ENCODE assay signal across 29 mouse cellular contexts in genomic region chr9:110294786-110295185, GRCm38 (mm10). TPM values are rescaled to one million over a fixed set of nuclear protein-coding genes. Genes with fewer than 3 reads are reported as not detected.
DNase-seq lines count a peak whose midpoint lies in the region; ATAC-seq and TF ChIP-seq lines count a peak whose summit lies in the region.
"Had no signal": no experiment of that assay in that cellular context is flagged by ENCODE, and none has a peak within 500 bp of the region (broad histone marks: within the 10 kb centered on the region; RNA-seq: fewer than 3 reads in every experiment).

No protein-coding gene starts in this region.

- no peak overlapping the region for H3K4me3 ChIP-seq in ES-E14 (ENCODE audit: insufficient read depth in 1 of 2, low read depth in 1 of 2, low read length in 2 of 2, poor library complexity in 1 of 2, severe bottlenecking in 1 of 2)
- no peak overlapping the region for H3K4me3 ChIP-seq in intestine, embryonic 16.5 days (ENCODE audit: low read length)
- H3K4me3 ChIP-seq: forebrain, embryonic 10.5 days; gastrocnemius, adult 2 months; heart, embryonic 12.5 days; heart, embryonic 15.5 days had no signal

- H3K4me2 ChIP-seq in intestine, embryonic 16.5 days (ENCODE audit: low read depth, low read length), result no peak overlapping the region
- H3K4me2 ChIP-seq: heart, embryonic 12.5 days; heart, embryonic 15.5 days; hindbrain, embryonic 14.5 days had no signal

- DNase-seq in heart, adult 11 months, result peak; percentile 82
- no peak for DNase-seq in heart, postnatal 36 days
- DNase-seq in 416B (ENCODE audit: low read depth) (peak; percentile 12), ES-E14 (ENCODE audit: low read depth, low spot score) (peak; percentile 39)
- DNase-seq in induced T-regulatory cell, adult 2 months (ENCODE audit: low read depth), result peak; percentile 27
- DNase-seq in left cerebral cortex, adult 8-10 months (ENCODE audit: low spot score in 2 of 2), result no peak
- DNase-seq in ovary, postnatal 14 days (ENCODE audit: low spot score), result no peak
- DNase-seq: adrenal gland, adult 8-10 months; adrenal gland, postnatal 25 days; cerebellum, adult 11-12 months; cerebellum, adult 9-10 months; cerebellum, postnatal 14 days; forebrain, postnatal 0 days; gastrocnemius, adult 2 months; gastrocnemius, postnatal 14 days; heart, adult 18-20 months; heart, postnatal 10 days; heart, postnatal 4 days had no signal

- H3K4me1 ChIP-seq in ES-E14 (ENCODE audit: control insufficient read depth in 2 of 2, insufficient read depth in 2 of 2, low read length in 2 of 2, poor library complexity in 1 of 2), result peaks cover 0 to 2% of the 10 kb centered on the region in 2 experiments; a peak in 1 of 4 replicates
- no peaks in the 10 kb centered on the region for H3K4me1 ChIP-seq in intestine, embryonic 16.5 days (ENCODE audit: control insufficient read depth, insufficient read depth, low read length)
- H3K4me1 ChIP-seq: heart, embryonic 15.5 days had no signal

- H3K9ac ChIP-seq in ES-E14 (ENCODE audit: insufficient read depth, low read depth, low read length, poor library complexity, severe bottlenecking), result no peak overlapping the region
- H3K9ac ChIP-seq in intestine, embryonic 16.5 days (ENCODE audit: low read depth, low read length), result no peak overlapping the region
- H3K9ac ChIP-seq: forebrain, postnatal 0 days; heart, embryonic 12.5 days; heart, embryonic 15.5 days; hindbrain, embryonic 14.5 days had no signal

- H3K36me3 ChIP-seq in ES-E14 (ENCODE audit: control insufficient read depth, insufficient read depth, low read length, poor library complexity, severe bottlenecking), result no peaks in the 10 kb centered on the region
- H3K36me3 ChIP-seq in intestine, embryonic 16.5 days (ENCODE audit: control insufficient read depth, insufficient read depth, low read length), result no peaks in the 10 kb centered on the region
- H3K36me3 ChIP-seq: forebrain, embryonic 10.5 days; G1E; heart, embryonic 12.5 days; heart, embryonic 15.5 days had no signal

- no peaks in the 10 kb centered on the region for H3K9me3 ChIP-seq in ES-E14 (ENCODE audit: control insufficient read depth, insufficient read depth, low read depth, low read length)
- no peaks in the 10 kb centered on the region for H3K9me3 ChIP-seq in intestine, embryonic 16.5 days (ENCODE audit: control insufficient read depth, low read length)
- H3K9me3 ChIP-seq: forebrain, embryonic 10.5 days; G1E; heart, embryonic 12.5 days; heart, embryonic 15.5 days had no signal

- intact Hi-C loops in heart, postnatal 36 days (cut with DNase I), result loop anchor here (10.0 kb wide), 1 partner anchor 190 kb away; no protein-coding TSS in a partner anchor

- H3K27ac ChIP-seq in ES-E14 (ENCODE audit: insufficient read depth, low read depth, low read length, poor library complexity, severe bottlenecking), result no peak overlapping the region
- no peak overlapping the region for H3K27ac ChIP-seq in intestine, embryonic 16.5 days (ENCODE audit: low read length)
- H3K27ac ChIP-seq: forebrain, embryonic 10.5 days; gastrocnemius, adult 2 months; heart, embryonic 15.5 days; hindbrain, embryonic 14.5 days had no signal

- H3K27me3 ChIP-seq in intestine, embryonic 16.5 days (replicated peaks; ENCODE audit: control insufficient read depth, insufficient read depth, low read length), result no peaks in the 10 kb centered on the region
- H3K27me3 ChIP-seq: heart, embryonic 12.5 days; heart, embryonic 15.5 days; Patski had no signal

- in situ Hi-C loops in ES-E14 (cut with MboI; ENCODE audit: low sequenced_read_pairs in 2 of 2, unreplicated experiment in 2 of 2), result loop anchor here in 1 of 2 experiments (10.0 kb wide), 1 partner anchor 140 kb away; no protein-coding TSS in a partner anchor

- ATAC-seq in intestine, embryonic 16.5 days, result no peak
- ATAC-seq: activated CD4-positive, CD25-positive, alpha-beta regulatory T cell, adult 4 months; CD4-positive, CD25-positive, alpha-beta regulatory T cell, adult 4 months; forebrain, embryonic 14.5 days; forebrain, postnatal 0 days; hindbrain, postnatal 0 days; Patski had no signal

- 42% methylated on average over 3 of the region's 3 CpGs for WGBS in intestine, embryonic 16.5 days

TF ChIP-seq in ES-E14, 5 proteins besides CTCF, POLR2A, EP300 and RAD21:
- TF ChIP-seq ZNF384 (IDR thresholded peaks at IDR 0.05; ENCODE audit: low read depth, low read length) (no peak), CHD2 (IDR thresholded peaks at IDR 0.05; ENCODE audit: low read depth, low read length) (no peak), MAFK (IDR thresholded peaks at IDR 0.05; ENCODE audit: insufficient read depth, low read depth, low read length) (no peak), ZC3H11A (IDR thresholded peaks at IDR 0.05; ENCODE audit: borderline replicate concordance, low read depth, low read length) (no peak), HCFC1 (IDR thresholded peaks at IDR 0.05; ENCODE audit: borderline replicate concordance, insufficient read depth, low read length) (no peak)

RNA-seq across cellular contexts. Expression of gene Elp6, which starts 10.2 kb away (rescaled TPM):
- 1 to 10 TPM; 2.6 to 3.2 TPM for total RNA-seq in heart, postnatal 36 days (2021)
- total RNA-seq in ES-E14 (2012; rRNA removed), result 24.5 and 28.3 TPM in 2 replicates
- total RNA-seq in left cerebral cortex, adult 8-10 months (2022), result 10 to 100 TPM; 11.6 to 16.4 (median 14.1) TPM
- 19.9 and 20.5 TPM in 2 replicates for polyA plus RNA-seq in intestine, embryonic 16.5 days (2015; fragmentation: Nextera tagmentation; extraction: Ambion mirVana)

RNA-seq across cellular contexts. Expression of gene Scap, which starts 38.3 kb away (rescaled TPM):
- total RNA-seq in heart, postnatal 36 days (2021), result 10 to 100 TPM; 29.6 to 32.0 TPM
- 67.7 and 90.1 TPM in 2 replicates for total RNA-seq in ES-E14 (2012; rRNA removed)
- 100 to 1,000 TPM in 2 of 4 experiments, 10 to 100 TPM in 2; 93.7 to 105 (median 99.7) TPM for total RNA-seq in left cerebral cortex, adult 8-10 months (2022)
- polyA plus RNA-seq in intestine, embryonic 16.5 days (2015; fragmentation: Nextera tagmentation; extraction: Ambion mirVana), result 25.2 and 26.8 TPM in 2 replicates

RNA-seq across cellular contexts. Expression of gene Cspg5, which starts 51.2 kb away (rescaled TPM):
- total RNA-seq in heart, postnatal 36 days (2021), result under 1 TPM; 0.14 to 0.25 TPM
- 3.3 and 8.4 TPM in 2 replicates for total RNA-seq in ES-E14 (2012; rRNA removed)
- total RNA-seq in left cerebral cortex, adult 8-10 months (2022), result 100 to 1,000 TPM; 360 to 411 (median 377) TPM
- 2.4 and 2.7 TPM in 2 replicates for polyA plus RNA-seq in intestine, embryonic 16.5 days (2015; fragmentation: Nextera tagmentation; extraction: Ambion mirVana)

Comparison
In these comparisons a context has a peak if more than half of its experiments do, and no peak if none do; other contexts are left out.
1. DNase-seq: peak in heart, adult 11 months (single experiment), 416B (single experiment), ES-E14 (single experiment) and induced T-regulatory cell, adult 2 months (single experiment); none in heart, postnatal 36 days (0 of 2), left cerebral cortex, adult 8-10 months (0 of 2) and ovary, postnatal 14 days (single experiment).
2. RNA of gene Cspg5, which starts 51.2 kb away (total RNA-seq): 360 to 411 TPM in left cerebral cortex, adult 8-10 months; 3.3 to 8.4 TPM in ES-E14 and 0.14 to 0.25 TPM in heart, postnatal 36 days; every median in the first group is over 10 times any median in the second.